Mouse (Mus musculus): ENCODE data around the gene Gm49387.

Gm49387 gene

GRCm38 (mm10) chr14:31663376-31664099, 22.9 kb upstream of the Gm49387 start:
- in situ Hi-C loops (cut with MboI; ENCODE audit: unreplicated experiment in 2 of 2), result loop anchor here in 1 of 2 experiments (25.0 kb wide), 2 partner anchors 524 to 824 kb away; no protein-coding TSS in a partner anchor

DNA sequence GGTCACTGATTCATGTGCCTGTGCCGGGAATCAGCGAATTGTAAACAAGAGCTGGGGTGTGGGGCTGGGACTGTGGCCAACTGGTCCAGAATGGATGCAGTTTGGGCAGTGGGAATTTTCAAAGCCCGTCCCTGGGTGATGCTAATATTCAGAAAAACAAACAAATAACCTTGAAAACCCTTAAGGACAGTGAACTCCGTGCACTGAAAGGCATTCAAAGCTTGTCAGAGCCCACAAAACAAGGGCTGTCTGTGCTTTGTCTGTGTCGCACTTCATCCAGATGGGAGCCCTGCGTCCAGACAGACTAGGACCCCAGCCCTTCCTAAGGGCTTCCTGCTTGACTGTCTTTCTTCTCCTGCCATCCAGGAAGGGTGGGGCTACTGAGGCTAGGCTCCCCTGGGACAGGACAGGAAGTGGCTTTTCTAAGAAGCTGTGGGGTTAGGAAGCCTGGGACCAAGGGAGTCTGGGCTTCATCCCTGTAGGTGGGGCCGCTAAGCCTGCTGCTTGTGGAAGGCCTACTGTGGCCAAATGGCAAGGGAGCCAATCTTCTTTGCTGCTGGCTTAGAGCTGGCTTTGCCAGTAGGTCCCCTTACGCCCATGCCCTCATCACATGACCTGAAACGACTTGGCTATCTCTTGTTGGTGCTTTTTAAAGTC, 22.0 kb upstream of the Gm49387 start:
- in situ Hi-C loops (cut with MboI; ENCODE audit: unreplicated experiment in 2 of 2), result loop anchor here in 1 of 2 experiments (25.0 kb wide), 2 partner anchors 525 to 825 kb away; no protein-coding TSS in a partner anchor

DNA sequence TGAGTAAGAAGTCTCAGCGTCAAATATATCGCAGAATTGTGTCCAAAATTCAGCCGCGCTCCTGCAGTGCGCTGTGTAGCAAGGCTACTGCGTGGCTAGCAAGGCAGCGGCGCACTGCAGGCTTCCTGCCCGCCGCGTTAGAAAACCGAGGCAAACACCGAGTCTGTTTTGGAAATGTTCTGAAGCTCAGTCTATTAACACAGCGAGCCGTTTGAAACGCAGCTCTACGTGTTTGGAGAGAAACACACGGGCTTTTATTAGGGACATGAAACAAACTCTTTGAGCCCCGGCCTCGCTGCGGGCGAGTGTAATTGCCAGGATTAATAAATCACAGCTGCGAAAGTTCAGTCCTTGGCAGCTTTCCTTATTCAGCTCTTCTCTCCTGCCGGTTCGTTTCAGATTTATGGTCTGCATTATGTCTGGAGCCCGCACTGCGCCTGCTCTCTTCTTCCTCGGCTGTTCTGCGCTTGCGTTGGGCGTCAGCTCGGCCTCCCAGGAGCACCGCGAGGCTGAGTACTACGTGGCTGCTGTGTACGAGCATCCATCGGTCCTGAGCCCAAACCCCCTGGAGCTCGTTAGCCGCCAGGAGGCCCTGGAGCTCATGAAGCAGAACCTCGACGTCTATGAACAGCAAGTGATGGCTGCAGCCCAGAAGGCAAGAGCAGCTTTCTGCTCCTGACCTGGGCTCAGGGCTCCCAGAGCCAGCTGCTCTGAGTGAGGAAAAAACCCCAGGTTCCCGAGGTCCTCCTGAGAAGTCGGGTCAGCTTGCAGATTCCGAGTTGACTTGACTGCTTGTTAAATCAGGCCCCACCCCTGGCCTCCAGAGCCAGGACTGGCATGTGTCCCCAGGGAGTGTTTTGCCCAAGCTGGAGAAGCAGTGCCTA, 21.2 kb upstream of the Gm49387 start:
- in situ Hi-C loops (cut with MboI; ENCODE audit: unreplicated experiment in 2 of 2), result loop anchor here in 1 of 2 experiments (25.0 kb wide), 2 partner anchors 525 to 825 kb away; no protein-coding TSS in a partner anchor

DNA sequence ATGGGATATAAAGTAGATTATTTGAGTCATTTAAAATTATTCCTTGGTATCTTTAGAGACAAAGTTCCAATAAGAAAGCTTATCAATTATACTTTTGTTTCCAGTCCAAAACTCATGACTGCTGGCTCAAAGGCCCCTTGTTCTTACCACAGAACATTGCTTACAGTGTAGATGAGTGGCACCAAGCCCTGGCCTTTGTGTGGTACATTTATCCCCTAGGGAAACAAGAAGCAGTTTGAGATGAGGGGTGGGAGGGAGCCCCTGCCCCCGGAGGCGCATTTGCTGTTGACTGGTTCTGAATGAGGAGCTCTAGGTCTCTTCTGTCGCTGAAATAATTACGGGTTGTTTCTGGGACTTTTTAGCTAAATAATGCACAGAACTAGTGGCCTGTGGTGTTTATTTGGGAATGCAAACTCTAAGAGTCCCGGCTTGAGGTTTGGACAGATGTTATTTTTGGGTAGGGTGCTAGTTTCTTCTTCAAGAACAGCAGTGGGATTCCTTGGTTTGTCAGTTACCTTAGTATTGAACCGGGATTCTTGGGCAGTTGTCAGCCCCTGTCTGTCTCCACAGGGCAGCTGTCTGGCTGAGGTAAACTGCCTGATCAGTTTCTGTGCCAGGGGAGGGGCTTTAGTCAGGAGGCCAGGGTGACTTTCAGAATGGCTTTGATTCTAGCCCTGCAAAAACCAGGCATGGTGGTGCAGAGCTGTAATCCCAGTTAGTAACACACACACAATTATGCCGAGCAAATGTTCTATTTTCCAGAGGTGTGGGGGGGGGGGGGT, 19.8 kb upstream of the Gm49387 start:
- in situ Hi-C loops (cut with MboI; ENCODE audit: unreplicated experiment in 2 of 2), result loop anchor here in 1 of 2 experiments (25.0 kb wide), 2 partner anchors 527 to 827 kb away; no protein-coding TSS in a partner anchor

GRCm38 (mm10) chr14:31659501-31660181, 19.0 kb upstream of the Gm49387 start:
- in situ Hi-C loops (cut with MboI; ENCODE audit: unreplicated experiment in 2 of 2), result loop anchor here (5.0 to 25.0 kb wide), 5 partner anchors 123 to 828 kb away; no protein-coding TSS in a partner anchor

DNA sequence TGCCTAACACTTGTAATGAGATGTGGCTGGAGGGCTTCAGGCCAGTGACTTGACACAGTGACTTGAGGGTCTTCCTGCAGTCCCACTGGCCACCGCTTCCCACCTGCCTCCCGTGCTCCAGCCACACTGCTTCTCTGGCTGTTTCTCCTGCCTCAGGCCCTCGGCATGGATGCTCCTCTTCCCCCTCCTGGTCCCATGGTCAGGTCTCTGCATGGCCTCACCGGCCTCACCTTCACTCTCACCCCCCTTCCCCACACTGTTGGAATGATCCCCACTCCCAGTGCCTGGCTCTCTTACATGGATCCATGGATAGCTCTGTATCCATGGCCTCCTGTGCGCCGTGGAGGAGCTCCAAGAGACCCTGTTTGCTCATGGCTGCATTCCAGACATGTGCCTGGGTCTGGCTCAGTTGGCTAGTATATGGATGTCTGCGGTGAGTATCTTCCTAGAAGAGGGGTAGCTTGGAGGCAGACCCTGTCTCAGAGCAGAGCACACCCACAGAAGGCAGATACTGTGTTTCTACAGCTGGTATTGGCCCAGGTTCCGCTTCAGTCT, 17.5 kb upstream of the Gm49387 start:
- in situ Hi-C loops (cut with MboI; ENCODE audit: unreplicated experiment in 2 of 2), result loop anchor here (5.0 to 25.0 kb wide), 5 partner anchors 124 to 829 kb away; no protein-coding TSS in a partner anchor

DNA sequence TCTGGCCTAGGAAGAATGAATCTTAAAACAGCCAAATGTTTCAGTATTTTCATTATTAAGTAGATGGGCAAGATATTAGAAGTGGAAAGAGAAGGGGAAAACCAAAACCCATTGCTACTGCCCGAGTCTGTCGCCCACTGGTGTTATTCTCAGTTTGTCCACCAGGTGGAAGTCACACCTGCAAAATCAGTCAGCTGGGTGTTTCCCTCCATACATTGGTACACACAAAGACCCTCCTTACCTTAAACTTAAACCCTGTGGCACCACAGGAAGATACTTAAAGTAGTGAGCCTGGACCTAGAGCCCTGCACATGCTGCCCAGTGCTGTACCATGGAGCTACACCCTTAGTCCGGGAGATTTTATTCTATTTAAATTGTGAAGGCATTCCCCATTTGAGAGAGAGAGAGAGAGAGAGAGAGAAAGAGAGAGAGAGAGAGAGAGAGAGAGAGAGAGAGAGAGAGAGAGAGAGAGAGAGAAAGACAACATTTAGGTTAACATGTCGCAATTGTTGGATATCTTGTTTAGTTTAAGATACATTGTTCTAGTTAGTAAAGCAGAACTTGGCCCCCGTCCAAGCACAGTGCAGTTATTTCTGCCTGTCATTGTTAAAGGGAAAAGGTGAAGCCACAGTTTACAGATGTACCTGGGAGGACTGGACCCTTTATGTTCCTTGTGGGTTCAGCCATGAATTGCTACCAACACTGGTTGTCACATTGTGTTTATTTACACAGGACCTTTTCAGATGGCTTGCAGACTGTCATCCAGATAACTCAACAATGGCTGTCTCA, 16.4 kb upstream of the Gm49387 start:
- in situ Hi-C loops (cut with MboI; ENCODE audit: unreplicated experiment in 2 of 2), result loop anchor here (5.0 to 25.0 kb wide), 5 partner anchors 125 to 830 kb away; no protein-coding TSS in a partner anchor

DNA sequence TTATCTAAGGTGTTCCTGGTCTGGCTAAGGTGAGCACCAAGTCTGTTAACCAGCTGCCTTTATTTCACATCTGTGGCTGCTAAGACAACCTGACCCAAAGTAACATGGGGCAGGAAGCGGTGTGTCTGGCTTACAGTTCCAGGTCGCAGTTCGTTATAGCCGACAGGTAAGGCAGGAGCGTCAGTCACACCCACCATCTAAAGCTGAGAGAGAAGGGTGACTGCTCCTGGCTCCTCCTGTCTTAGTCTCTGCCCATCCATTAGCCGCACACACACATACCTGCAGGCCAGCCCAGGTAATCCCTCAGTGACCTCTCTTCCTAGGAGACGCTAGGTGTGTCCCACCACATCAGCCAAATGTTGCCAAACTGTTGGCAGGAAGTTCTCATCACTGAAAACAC, 15.7 kb upstream of the Gm49387 start:
- in situ Hi-C loops (cut with MboI; ENCODE audit: unreplicated experiment in 2 of 2), result loop anchor here (5.0 to 25.0 kb wide), 5 partner anchors 126 to 831 kb away; no protein-coding TSS in a partner anchor

- in situ Hi-C loops (cut with MboI; ENCODE audit: unreplicated experiment in 2 of 2), result loop anchor here (5.0 to 25.0 kb wide), 5 partner anchors 127 to 832 kb away; no protein-coding TSS in a partner anchor
These were observed 14.7 kb upstream of the Gm49387 start for GRCm38 (mm10) chr14:31655406-31655805.

GRCm38 (mm10) chr14:31654816-31655215, 14.1 kb upstream of the Gm49387 start:
- in situ Hi-C loops (cut with MboI; ENCODE audit: unreplicated experiment in 2 of 2), result loop anchor here (5.0 to 25.0 kb wide), 7 partner anchors 127 to 832 kb away; no protein-coding TSS in a partner anchor

DNA sequence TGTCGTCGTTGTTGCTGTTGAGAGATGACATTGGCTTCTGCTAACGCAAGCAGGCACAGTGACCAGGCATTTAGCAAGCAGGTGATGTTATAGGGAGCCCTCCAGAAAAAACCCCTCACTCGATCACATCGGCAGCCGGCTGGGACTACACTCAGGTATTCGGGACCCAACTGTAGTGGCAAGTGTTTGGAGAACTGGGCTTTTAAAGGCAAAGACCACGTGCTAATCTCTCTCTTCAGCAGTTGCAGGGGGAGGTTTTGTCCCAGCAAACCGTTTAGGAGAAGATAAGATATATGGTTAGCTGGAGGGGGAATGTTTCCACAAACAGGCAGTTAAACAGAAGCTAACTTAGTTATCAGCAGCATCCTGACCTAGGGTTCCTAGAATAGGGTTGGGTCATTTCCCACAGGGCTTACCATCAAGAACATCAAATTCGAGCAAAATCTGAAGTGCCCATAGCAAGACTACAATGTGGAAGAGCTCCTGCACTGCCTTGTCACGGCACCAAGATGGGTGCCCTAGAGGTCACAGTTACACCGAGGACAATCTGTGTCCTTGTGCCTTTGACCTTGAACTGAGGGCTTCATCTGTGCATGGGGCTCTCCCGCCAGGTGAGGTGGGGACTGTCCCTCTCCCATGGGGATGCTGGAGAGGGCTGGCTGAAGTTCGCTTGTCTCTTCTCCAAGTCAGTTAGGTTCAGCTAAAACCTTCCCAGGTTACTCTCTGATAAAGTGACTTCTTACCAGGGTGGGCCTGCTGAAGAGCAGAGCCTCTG, 12.6 kb upstream of the Gm49387 start:
- in situ Hi-C loops (cut with MboI; ENCODE audit: unreplicated experiment in 2 of 2), result loop anchor here (5.0 to 25.0 kb wide), 5 partner anchors 302 to 834 kb away; no protein-coding TSS in a partner anchor

GRCm38 (mm10) chr14:31652624-31653023, 11.9 kb upstream of the Gm49387 start:
- in situ Hi-C loops (cut with MboI; ENCODE audit: unreplicated experiment in 2 of 2), result loop anchor here (5.0 to 25.0 kb wide), 5 partner anchors 302 to 835 kb away; no protein-coding TSS in a partner anchor

GRCm38 (mm10) chr14:31652106-31652505, 11.4 kb upstream of the Gm49387 start:
- in situ Hi-C loops (cut with MboI; ENCODE audit: unreplicated experiment in 2 of 2), result loop anchor here (5.0 to 25.0 kb wide), 5 partner anchors 303 to 835 kb away; no protein-coding TSS in a partner anchor

DNA sequence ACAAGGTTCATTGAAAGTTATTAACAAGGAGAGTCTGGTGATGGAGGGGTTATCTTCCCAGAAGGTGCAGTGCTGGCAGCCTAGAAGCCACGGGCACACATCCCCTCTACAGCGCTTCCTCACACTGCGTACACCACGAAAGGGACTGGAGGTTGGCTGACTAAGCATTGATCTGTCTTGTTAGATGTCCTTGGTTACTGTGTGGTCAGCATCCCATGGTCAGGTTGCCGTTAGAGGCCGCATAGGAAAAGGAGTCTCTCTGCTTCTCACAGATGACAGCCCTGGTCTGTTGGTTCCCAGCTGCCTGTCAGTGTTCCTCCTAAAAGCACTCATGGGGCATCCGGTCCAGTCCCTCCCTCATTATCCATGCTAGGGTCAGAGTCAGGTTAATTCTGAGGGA, 10.5 kb upstream of the Gm49387 start:
- in situ Hi-C loops (cut with MboI; ENCODE audit: unreplicated experiment in 2 of 2), result loop anchor here (5.0 to 25.0 kb wide), 5 partner anchors 304 to 836 kb away; no protein-coding TSS in a partner anchor

DNA sequence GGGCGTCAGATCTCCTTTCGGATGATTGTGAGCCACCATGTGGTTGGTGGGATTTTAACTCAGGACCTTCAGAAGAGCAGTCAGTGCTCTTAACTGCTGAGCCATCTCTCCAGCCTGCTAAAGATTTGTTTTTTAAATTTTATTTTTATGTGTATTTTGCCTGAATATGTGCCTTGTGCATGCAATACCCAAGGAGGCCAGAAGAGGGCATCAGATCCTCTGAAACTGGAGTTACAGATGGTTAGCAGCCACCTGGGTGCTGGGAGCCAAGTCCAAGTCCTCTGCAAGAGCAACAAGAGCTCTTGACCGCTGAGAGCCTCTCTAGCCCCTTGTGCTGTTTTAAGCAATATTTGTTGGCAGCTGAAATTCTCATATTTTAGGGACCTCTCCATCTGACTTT, 9.7 kb upstream of the Gm49387 start:
- in situ Hi-C loops (cut with MboI; ENCODE audit: unreplicated experiment in 2 of 2), result loop anchor here (5.0 to 25.0 kb wide), 5 partner anchors 304 to 837 kb away; no protein-coding TSS in a partner anchor

- in situ Hi-C loops (cut with MboI; ENCODE audit: unreplicated experiment in 2 of 2), result loop anchor here in 1 of 2 experiments (10.0 to 25.0 kb wide), 4 partner anchors 287 to 839 kb away; no protein-coding TSS in a partner anchor
These were observed 7.3 kb upstream of the Gm49387 start for GRCm38 (mm10) chr14:31647991-31648390.
